Mouse (Mus musculus): ENCODE measurements around the gene Ppdpf.

DNA sequence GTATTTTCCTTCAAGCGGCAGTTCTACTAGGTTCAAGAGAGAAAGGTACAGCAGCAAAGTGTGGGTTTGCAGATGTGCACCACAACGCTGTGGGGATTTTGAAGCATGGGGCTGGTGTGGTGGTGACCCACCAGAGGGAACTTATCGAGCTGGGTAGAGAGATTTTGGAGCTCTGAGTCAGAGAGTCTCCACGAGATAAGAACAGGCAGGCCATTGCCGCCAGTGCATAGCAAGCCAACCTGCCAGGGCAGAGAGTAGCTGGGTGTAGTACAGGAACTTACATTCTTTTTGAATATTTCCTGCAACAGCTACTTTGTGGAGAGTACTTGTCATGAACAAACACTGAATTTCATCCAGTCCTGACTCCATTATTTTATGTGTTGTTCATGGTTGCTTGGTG lies 8.6 kb upstream of the Ppdpf start:
- TF ChIP-seq CTCF (IDR thresholded peaks at IDR 0.05; ENCODE audit: low read depth, low read length) (no peak), POLR2A (IDR thresholded peaks at IDR 0.05; ENCODE audit: extremely low read depth, insufficient read depth, low read length) (no peak)

All from liver, adult 2 months (tissue).